Mouse (Mus musculus): ENCODE measurements around the gene Papss2.

Gene Papss2

DNA sequence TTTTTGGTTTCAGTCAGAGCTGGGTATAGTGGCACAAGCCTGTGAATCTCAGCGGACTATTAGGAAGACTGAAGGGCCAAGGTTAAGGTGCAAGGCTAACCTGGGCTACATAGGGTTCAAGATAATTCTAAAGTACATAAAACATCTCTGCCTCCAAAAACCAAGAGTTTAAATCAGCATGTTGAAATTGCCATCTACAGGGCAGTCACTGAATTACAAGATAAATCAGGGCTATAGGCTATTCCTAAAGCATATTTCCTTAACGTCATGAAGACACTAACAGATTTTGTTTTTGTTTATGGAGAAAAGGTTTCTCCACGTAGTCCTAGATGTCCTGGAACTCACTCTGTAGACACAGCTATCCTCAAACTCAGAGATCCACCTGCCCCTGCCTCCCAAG lies 114.7 kb downstream of the Papss2 start:
- peak; percentile 45 for DNase-seq (ENCODE audit: low spot score)

DNA sequence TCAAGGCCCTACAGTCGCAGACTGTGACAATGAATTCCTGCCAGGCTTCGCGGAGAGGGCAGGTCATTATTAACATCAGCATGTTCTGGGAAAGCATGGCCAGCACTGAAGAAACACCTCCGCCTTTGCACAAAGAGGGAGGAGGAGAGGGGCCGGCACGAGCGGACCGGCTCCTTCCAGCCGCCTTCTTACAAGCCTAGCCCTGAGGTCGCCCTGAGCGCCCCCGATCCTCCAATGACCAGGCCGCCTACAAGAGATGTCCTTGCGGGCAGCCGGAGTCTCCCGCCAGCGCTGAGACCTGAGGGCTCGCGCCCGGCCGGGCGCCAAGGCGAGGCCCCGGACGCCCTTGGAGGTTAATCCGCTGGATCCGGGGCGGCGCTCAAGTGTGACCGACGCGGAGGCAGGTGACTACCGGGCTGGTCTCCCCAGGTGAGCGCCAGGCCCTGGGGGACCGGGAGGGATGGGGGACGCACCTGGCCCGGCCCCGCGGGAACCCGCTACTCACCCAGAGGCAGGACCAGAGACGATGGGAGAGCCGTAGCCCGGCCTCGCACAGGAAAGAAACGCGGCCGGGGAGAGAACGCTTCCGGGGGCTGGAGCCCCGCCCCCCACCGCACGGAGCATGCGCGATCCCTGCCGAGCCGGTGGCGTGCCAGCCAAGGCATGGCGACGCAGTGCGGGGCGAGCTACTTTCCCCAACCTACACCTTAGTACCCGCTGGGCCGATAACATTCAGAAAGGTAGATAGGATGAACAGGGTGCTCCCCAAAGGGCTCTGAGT lies 116.4 kb downstream of the Papss2 start:
- DNase-seq (ENCODE audit: low spot score) = peak; percentile 91

- DNase-seq (ENCODE audit: low spot score) = peak; percentile 81
Observed at GRCm38 (mm10) chr19:32712588-32713042, 117.0 kb downstream of the Papss2 start.

DNA sequence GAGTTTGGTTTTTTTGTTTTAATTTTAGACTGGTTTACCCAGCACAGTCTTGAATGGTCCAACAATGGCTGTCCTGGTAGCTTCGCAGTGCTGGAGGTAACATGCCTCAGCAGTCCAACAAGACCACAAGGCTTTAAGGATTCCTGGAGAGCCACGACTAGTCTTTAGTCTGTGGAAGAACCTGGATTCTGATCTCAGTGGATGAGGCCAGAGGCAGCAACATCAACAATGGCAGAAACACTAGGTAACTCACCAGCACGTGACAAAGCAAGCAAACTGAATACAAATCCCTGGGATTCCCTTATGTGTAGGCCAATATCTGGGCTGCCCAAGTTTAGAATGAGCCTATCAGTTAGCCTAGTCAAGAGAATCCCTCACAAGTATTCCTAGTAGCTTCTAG lies 117.9 kb downstream of the Papss2 start:
- no peak for DNase-seq (ENCODE audit: low spot score)

DNA sequence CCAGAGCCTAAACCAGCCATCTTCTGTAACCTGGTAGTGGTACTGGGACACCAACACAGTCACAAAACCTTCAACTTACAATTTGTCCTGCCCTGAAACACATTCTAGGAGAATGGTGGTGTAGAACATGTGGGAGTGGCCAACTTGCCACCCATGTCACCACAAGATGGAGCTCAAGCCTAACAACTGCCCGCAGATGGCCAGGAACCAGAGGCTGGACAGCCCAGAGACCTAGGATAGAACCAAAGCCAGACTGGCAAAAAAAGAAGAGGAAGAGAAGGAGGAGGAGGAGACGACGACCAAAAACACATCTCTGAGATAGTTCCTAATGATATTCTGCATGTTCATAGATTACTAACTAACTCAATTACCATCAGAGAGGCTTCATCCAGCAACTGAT lies 119.6 kb downstream of the Papss2 start:
- DNase-seq (ENCODE audit: low spot score) = peak; percentile 90

DNA sequence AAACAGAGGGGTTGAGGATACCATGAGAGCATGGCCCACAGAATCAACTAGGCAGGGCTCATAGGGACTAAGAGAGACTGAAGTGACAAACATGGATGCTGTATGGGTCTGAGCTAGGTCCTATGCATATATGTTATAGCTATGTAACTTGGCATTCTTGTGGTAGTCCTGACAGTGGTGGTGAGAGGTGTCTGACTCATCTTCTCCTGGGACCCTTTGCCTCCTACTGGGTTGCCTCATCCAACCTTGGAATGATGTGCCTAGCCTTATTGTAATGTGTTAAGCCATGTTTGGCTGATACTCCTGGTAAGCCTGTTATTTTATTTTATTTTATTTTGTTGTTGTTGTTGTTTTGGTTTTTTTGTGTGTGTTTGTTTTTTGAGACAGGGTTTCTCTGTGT lies 120.1 kb downstream of the Papss2 start:
- no peak for DNase-seq (ENCODE audit: low spot score)

Measured in adipocyte (in vitro differentiated cells).